Mouse (Mus musculus): ENCODE measurements around the gene 4931409K22Rik.

Gene 4931409K22Rik

DNA sequence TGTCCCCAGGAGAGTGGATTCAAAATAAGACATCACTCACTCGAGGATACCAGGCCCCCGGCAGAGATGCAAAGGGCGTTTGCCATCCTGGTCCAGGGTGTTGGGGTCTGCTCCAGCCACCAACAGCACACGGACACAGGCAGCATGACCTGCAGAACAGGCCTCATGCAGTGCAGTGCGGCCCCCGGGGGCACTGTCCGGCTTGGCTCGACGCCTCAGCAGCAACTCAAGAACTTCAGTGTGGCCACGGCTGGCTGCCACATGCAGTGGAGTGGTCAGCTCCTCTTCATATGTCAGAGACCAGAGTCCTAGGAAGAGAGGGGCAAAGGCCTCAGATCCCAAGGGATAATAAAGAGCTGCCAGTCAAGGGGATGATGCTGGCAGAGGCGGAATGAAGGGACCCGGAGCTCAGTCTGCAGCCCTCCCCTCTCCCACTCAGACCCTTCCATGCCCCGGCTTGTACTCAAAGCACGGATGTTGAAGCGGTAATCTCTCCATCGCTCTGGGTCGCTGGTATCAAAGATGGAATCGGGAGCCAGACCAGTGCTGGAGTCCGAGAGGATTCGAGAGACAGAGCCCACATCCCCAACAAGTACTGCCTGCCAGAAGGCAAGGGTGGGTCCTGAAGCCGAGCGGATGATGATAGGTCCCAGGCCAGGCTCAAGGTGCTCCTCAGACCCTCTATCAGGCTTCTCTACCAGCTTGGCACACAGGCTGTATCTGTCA lies 16.9 kb downstream of the 4931409K22Rik start:
- DNase-seq = no peak

DNA sequence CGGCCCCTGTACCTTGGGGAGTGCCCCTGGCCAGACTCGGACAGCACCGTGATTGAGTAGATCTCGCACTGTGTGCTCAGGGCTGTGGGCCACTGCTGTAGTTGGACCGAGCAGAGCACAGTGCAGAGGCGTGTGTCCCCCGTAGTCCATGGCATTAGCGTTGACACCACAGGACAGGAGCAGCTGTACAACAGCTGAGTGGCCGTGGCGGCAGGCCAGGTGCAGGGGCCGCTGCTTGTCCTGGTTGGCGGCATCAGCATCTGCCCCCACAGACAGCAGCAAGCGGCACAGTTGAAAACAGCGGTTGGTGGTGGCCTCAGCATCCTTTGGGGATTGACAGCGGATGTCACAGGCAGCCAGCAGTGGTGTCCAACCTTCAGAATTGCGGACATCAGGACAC lies 19.0 kb downstream of the 4931409K22Rik start:
- DNase-seq = no peak

- no peak for DNase-seq
These were observed 20.1 kb downstream of the 4931409K22Rik start for GRCm38 (mm10) chr5:24536511-24536910.

DNA sequence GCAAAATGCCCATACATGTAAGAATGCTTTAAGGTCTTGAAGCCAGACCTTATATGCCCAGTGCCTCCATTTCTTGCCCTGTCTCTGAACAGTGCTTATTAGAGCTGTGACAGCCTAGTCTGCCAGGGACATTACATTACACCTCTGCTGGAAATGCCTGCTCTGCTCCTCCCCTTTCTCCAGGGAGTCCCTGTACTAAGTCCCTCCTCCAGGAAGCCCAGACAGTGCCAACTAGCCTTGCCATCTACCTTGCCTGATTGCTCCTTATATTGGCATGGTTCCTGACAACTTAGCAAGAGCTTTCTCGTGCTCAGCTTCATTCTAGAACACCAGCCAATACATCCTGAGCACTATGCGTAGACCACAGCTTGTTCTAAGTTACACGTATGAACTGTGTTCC lies 20.9 kb downstream of the 4931409K22Rik start:
- DNase-seq = no peak

DNA sequence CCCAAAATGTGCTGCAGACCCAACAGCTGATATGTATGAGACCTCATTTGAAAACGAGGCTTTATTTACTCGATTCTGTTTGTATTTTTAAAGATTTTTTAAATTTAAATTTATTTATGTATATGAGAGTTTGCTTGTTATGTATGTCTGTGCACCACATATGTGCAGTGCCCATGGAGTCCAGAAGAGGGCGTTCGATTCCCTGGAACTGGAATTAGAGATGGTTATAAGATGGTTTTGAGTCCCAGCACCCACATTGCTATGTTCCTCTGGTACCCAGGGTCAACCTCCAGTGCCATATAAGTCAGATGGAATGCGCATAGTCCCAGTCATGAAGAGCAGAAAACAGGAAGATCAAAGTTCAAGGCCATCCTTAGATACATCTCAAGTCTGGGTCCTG lies 22.3 kb downstream of the 4931409K22Rik start:
- no peak for DNase-seq

GRCm38 (mm10) chr5:24533391-24533790 lies 23.2 kb downstream of the 4931409K22Rik start:
- no peak for DNase-seq

GRCm38 (mm10) chr5:24530042-24530689 lies 26.4 kb downstream of the 4931409K22Rik start:
- DNase-seq = peak; percentile 95

DNA sequence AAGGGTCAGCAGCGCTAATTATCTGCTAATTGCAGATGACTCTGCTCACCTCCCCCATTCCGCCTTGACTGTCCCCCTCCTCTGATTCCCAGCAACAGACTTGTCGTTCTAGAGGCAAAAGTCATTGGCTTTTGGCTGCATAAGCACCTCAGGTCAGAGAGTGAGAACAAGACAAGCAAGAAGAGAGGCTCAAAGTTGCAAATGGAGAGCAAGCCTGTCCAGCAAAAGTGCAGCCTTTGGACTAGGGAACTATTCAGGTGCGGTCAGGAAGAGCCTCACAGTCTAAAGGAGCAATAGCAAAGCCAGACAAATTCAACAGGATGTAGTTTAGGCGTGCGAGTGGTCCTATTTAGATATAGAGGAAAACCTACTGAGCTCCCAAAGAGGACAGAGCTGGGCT lies 28.8 kb downstream of the 4931409K22Rik start:
- DNase-seq = no peak

GRCm38 (mm10) chr5:24526889-24527230 lies 29.7 kb downstream of the 4931409K22Rik start, which contains the start of gene Gbx1:
Gene Gbx1 (minus strand): TSS chr5:24527202.
- peak; percentile 66 for DNase-seq

- no peak for DNase-seq
These were observed 30.3 kb downstream of the 4931409K22Rik start for GRCm38 (mm10) chr5:24526190-24526888.

DNA sequence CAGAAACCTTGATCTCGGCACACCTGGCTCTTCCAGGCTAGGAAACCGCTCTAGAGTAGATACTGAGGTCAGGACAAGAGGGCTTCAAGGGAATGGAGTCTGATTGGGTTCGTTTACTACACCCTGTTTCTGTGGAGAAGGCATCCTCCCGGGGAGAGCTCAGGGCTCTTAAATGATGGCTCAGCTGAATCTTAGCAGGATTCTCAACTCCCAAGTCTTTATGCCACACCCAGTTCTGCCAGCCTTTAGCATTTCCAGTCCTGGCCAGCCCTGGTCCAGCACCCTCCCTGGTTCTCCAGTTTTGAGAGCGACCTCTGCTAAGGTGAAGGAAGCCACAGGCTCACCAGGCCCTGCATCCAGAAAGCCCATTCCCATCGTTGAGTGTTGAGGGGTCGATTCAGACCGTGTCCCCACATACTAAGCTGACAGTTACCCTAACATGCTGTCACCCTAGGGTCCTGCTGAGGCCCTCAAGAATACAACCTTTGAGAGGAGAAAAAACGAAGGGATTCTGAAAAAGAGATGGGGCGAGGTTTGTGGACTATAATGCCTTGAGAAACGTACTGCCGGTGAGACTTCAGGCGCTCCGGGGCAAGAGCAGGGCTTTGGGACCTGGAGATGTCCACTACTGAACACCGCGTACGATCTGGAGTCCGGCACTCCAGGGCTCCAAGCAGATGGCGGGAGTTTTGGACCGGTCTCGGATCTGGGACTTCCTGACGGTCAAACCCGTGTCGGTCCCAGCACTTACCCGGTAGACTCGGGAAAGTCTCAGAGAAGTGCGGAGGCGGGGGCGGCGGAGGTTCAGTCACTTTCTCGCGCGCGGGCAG lies 31.0 kb downstream of the 4931409K22Rik start:
- no peak for DNase-seq

- no peak for DNase-seq
These were observed 32.1 kb downstream of the 4931409K22Rik start for GRCm38 (mm10) chr5:24524522-24524921.

GRCm38 (mm10) chr5:24523806-24524205 lies 32.8 kb downstream of the 4931409K22Rik start:
- no peak for DNase-seq

- DNase-seq = no peak
These were observed 35.2 kb downstream of the 4931409K22Rik start for GRCm38 (mm10) chr5:24521366-24521765.

GRCm38 (mm10) chr5:24512271-24512670 lies 44.3 kb downstream of the 4931409K22Rik start:
- peak; percentile 75 for DNase-seq

DNA sequence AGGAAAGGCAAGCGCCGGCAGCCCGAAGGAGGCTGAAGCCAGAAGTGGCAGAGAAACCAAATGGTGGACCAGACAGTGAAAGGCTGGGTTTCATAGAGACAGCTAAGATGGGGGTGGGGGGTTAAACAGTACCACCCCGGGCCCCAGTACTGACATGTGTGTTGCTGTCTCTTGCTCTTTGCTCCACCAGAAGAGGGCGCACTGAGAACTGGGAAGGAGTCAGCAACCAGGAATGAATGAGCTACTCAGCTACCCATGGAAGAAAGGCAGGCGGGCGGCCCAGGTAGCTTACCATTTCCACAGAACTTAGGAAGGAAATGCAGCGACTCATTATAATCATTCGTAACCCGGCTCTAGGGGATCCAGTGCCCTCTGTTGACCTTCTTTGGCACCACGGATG lies 46.0 kb downstream of the 4931409K22Rik start:
- peak; percentile 70 for DNase-seq

GRCm38 (mm10) chr5:24508406-24508805 lies 48.2 kb downstream of the 4931409K22Rik start:
- no peak for DNase-seq

- no peak for DNase-seq
These were observed 51.1 kb downstream of the 4931409K22Rik start for GRCm38 (mm10) chr5:24505513-24505912.

GRCm38 (mm10) chr5:24502786-24503185 lies 53.8 kb downstream of the 4931409K22Rik start:
- peak; percentile 39 for DNase-seq

DNA sequence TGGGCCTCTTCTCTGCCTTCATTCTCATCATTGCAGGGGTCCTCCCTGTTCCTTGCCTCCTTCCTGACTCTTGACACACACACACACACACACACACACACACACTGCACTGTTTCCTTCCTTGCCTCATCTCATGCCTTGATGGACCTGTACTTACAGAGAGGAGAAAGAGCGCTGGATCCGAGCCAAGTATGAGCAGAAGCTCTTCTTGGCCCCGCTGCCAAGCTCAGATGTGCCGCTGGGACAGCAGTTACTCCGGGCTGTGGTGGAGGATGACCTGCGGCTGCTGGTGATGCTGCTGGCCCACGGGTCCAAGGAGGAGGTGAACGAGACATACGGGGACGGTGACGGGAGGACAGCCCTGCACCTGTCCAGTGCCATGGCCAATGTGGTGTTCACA lies 55.8 kb downstream of the 4931409K22Rik start:
- DNase-seq = peak; percentile 52

- DNase-seq = no peak
These were observed 57.5 kb downstream of the 4931409K22Rik start for GRCm38 (mm10) chr5:24499113-24499512.

- DNase-seq = no peak
These were observed 59.1 kb downstream of the 4931409K22Rik start for GRCm38 (mm10) chr5:24497526-24497925.

DNA sequence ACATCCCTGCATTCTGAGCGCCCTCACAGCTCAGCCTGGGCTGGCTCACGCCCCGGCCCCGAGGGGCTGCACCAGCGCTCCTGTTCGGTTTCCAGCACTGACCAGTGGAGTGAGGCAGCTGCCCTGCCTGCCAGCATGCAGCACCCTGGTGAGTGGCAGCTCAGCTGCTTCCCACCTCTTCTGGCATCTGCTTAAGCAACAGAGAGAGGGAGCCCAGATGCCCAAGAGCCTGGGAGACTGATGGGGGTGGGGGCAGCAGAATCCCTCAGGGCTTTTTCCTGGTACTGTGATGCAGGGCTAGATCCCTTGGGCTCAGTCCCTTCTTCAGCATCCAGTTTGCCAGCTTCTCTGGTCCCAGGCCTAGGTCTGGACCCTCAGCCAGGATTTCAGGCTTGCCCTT lies 59.9 kb downstream of the 4931409K22Rik start:
- DNase-seq = no peak
